Mouse (Mus musculus) fat pad, adult 2 months (tissue): ENCODE data around the gene Map2k6.
"Not testable (repeated sequence)": the region's sequence is repeated elsewhere in the genome, so short reads cannot be mapped to it uniquely, and the experiment has no call there.

ENCODE experiments used
- DNase-seq: peaks from one replicate; pipeline ENCODE4 v3.0.0-alpha.2; 2011; ENCODE audit warnings: low read depth, low spot score; ENCODE audit errors: extremely low read depth

Map2k6 gene

GRCm38 (mm10) chr11:110398553-110399239, at the start of gene Map2k6:
TSS of gene Map2k6 (plus strand) at chr11:110399122.
- peak; percentile 80 for DNase-seq

DNA sequence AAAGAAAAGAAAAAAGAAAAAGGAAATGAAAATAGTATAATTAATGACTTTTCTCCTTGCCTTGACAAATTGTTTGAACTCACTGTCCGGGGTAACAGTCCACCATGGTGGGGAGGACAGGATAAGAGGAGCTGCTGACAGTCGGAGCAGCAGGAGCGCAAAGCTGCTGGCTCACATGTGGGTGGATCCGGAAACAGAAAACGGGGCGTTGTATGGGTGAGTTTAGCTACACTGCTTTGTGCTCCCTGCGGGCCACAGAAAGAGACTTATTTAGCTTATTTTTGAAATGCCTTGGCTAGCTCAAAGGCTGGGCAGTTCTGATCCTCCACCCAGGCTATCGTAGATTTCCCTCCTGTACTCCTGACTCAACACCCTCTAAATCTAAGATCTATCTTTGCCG, 44.7 kb upstream of the Map2k6 start:
- no peak for DNase-seq

- DNase-seq, result not testable (repeated sequence)
Observed at GRCm38 (mm10) chr11:110355131-110355530, 43.8 kb upstream of the Map2k6 start.

DNA sequence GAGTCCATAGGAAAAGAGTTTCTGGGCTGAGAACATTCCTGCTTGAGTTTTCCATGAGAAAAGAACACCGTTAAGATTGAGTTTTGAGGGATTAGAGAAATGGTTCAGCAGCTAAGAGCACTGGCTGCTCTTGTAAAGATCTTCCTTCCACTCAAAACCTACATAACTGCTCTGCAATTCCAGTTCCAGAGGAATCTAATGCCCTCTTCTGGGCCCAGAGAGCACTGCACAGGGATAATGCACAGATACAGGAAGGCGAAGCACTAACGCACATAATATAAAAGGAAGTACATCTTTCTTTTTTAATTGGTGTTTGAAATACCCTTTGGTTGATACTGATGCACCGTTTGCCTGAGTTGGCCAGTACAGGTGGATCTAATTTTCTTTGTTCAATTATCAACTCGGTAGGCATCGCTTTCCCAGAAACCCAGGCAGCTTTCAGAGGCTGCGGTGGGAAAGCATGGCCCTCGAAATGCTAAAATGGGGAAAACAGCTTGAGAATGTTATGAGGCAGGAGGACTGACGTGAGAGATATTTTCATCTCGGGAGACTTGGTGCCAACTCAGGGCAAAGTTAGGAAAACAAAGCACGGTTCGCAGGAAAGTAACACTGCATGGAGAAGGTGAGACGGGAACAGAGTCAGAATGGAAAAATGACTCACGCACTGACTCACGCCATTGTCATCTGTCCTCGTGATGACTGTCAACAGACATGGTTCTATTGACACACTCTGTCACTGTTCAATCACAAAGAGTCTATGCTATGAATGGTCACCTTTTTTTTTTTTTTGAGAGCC, 41.0 kb upstream of the Map2k6 start:
- DNase-seq, result no peak

DNA sequence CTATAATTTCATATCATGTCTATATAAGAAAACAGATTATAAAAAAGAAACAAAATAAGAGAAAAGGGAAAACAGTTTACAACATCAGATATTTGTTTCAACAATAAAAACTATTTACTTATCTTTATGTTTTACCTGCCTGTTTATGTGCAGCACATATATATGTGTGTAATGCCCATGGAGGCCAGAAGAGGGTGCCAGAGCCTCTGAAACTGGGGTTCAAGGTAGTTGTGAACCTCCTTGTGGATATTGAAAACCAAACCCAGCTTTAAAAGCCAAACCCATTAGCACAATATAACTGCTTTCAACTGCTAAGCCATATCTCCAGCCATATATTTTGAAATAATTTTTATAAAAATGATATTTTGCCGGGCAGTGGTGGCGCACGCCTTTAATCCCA, 33.9 kb upstream of the Map2k6 start:
- DNase-seq, result no peak

- no peak for DNase-seq
Observed at GRCm38 (mm10) chr11:110366902-110367301, 32.0 kb upstream of the Map2k6 start.

DNA sequence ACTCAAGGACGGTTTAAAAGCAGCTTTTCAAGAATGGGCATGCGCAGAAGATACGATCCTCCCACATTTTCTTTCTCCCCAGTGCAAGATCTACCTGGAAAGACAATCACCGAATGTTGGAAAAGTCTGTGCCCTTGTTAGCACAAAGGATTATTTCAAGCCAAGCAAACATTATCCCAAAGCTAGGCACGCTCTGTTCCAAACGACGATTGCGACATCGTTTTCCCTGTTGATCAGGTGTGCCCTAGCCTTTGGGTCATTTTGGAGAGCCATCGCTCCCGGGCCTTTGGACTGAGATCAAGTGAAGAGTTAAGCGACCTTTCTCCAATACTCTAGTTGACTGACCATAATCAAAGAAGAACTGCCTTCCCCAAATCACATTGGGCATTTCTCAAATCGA, 31.3 kb upstream of the Map2k6 start:
- DNase-seq, result peak; percentile 86

DNA sequence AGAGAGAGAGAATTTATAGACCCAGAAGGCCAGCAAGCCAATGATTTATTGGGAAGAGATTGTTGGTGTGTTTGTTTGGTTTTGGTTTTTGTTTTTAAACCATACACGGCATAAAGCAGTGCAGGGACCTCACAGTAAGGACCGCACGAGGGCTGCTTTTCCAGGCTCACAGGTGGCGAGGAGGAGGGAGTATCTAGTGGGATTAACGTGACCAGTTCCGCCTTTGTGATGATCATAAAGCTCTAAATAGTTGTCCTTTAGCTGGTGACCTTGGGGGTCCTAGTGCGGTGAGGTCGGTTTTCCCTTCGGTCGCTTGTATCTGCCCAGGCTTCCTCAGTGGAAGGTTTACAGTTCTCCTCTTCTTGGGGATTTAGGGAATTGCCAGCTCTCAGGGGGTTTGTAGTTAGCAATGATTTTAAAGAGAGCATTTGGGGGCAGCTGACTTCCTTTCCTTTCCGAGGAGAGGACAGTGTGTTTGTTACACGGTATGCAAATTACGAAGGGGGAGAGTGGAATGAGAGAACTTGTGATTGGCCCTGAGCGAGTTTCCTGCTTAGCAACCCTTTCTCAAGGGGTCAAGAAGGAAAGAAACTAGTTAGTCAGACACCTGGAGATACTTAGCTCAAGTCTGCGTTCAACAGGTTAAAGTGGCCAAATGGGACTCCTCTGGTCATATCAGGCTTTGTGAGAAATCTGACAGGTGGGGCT, 29.5 kb upstream of the Map2k6 start:
- no peak for DNase-seq

DNA sequence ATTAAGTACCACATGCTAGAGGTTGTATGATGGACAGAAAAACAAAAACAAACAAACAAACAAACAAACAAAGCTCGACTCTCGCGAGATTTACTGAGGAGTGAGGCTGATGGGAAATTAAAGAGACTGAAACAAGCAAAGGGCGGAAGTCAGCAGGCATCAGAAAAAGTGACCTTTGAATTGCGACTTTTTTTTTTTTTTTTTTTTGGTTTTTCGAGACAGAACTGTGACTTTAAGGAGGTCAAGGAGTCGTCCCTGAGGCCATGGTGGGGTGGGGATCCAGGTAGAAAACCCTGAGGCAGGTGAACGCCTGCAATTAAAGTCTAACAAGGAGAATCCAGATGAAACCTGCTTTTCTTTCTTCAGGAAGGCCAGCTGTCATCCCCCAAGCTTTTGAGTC, 27.1 kb upstream of the Map2k6 start:
- DNase-seq, result no peak

- DNase-seq, result no peak
Observed at GRCm38 (mm10) chr11:110372266-110372954, 26.5 kb upstream of the Map2k6 start.

DNA sequence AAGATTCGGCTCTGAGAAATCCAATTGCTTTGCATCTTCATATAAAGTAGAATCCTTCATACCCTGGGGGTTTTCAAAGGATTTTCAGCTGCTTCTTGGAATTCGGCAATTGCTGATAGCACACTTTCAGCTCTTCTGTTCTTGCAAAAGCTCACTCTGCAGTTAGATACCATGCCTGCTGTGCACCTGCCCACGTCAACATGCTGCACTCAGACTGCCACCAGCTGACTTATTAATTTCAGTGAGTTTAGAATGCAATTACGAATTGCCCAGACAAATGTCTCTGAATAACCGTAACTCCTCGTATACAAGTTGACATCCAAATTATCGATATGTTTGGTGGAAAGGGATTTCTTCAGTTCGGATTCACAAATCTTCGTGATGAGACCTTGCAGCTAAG, 24.9 kb upstream of the Map2k6 start:
- no peak for DNase-seq

DNA sequence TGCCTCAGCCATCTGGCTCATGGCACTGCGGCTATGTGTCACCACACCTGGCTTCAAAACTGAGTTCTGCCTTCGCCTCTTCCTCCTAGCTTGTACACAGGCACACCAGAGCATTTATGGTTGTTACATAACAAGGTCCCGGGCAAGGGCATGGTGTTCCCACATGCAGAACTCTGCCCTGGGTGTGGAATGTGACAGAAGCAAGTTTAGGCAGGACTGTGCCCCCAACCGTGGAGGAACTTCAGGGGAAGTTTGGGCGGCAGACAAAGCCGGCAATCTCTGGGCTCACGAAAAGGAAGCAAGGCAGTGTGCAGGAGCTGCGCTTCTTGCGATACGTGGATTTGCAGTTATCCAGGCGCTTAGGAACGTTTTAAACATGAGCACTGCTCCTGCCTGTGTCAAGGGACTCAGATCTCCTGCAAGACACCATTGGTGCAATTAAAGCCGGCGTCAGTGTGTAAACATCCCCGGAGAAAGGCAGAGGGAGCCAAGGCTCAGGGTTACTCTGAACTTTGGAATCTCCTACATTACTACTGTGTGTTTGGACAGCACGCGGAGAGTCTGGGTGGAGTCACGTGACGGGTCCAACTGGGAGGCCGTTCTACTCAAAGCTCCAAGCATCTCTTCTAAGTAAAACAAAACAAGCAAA, 19.1 kb upstream of the Map2k6 start:
- DNase-seq, result peak; percentile 74

GRCm38 (mm10) chr11:110380310-110380668, 18.6 kb upstream of the Map2k6 start:
- no peak for DNase-seq

GRCm38 (mm10) chr11:110385487-110385886, 13.4 kb upstream of the Map2k6 start:
- no peak for DNase-seq

GRCm38 (mm10) chr11:110392763-110393162, 6.2 kb upstream of the Map2k6 start:
- no peak for DNase-seq

GRCm38 (mm10) chr11:110394788-110395452, 4.0 kb upstream of the Map2k6 start:
- no peak for DNase-seq

- DNase-seq, result no peak
Observed at GRCm38 (mm10) chr11:110396085-110396484, 2.8 kb upstream of the Map2k6 start.

DNA sequence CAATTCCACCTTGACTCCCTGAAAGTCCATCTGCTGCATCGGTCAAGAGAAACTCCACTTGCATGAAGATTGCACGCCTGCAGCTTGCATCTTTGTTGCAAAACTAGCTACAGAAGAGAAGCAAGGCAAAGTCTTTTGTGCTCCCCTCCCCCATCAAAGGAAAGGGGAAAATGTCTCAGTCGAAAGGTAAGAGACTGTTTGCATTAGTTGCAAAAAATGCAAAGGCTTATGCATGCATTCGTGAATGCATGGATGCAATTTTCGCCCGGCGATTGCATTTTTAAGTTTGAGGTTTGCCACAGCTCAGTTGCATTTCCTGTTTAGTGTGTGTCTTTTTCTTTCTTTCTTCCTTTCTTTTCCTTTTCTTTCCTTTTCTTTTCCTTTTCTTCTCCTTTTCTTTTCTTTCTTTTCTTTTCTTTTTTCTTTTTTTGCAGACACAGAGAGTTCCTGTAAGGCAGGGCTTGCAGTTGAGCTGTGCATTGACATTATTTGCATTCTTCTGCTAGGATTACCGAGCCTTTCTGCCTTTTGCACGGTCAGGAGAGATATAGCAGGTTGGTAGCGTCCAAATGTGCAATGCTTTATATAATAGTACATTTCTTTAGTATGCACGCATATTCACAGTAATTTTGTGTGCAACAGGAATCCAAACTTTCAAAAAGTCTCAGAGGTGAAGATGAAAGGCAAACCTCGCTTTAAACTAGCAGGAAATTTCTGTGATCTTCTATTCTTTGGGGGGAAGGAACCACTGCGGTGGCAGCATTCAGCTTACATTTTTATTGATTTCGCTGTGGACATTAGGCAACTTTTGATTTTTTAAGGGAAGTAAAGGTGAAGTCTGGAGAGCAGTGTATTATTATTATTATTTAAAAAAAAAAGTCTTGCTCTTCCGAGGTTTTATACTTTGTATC, 573 bp downstream of the Map2k6 start:
- no peak for DNase-seq

- DNase-seq, result no peak
Observed at GRCm38 (mm10) chr11:110400283-110400682, 1.4 kb downstream of the Map2k6 start.
